Mouse (Mus musculus): ENCODE data around the gene Ero1lb. TPM values are rescaled to one million over a fixed set of nuclear protein-coding genes. Genes with fewer than 3 reads are reported as not detected.
"Not testable (repeated sequence)": the region's sequence is repeated elsewhere in the genome, so short reads cannot be mapped to it uniquely, and the experiment has no call there.

Ero1lb gene
- total and polyA plus RNA-seq, 2 experiments from 2014 or later, result 8.6 to 11.3 TPM

DNA sequence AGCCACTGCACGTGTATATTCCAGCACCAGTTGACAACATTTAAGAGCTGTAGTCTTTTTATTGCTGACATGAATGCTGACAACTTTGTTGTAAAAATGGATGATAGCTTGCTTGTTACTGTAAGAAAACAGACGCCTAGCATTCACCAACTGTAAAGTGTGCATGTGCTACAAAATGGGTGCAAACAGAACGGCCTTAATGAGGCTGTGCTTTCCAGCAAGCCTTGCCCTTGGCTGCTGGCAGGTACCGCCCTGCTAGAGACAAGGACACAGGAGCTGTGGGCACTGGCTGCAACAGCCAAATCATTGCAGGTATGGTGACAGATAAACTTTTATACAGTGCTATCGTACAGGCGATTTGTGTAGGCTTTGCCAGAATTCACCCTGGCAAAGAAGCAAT is 48.4 kb downstream of the Ero1lb start:
- WGBS, result 92% methylated on average over 5 of the region's 6 CpGs
- not testable (repeated sequence) for H3K4me1 ChIP-seq (ENCODE audit: insufficient read depth, low read length); H3K27me3 ChIP-seq (ENCODE audit: insufficient read depth, low read length); H3K4me2 ChIP-seq (ENCODE audit: low read depth, low read length, poor library complexity, severe bottlenecking); H3K9ac ChIP-seq (replicated peaks; ENCODE audit: low read length, poor library complexity, severe bottlenecking); H3K4me3 ChIP-seq (ENCODE audit: low read depth, low read length); ATAC-seq (ENCODE audit: low FRiP score); H3K9me3 ChIP-seq (ENCODE audit: low read length); H3K27ac ChIP-seq (ENCODE audit: low read depth, low read length); H3K36me3 ChIP-seq (ENCODE audit: insufficient read depth, low read length); DNase-seq (ENCODE audit: low spot score)

DNA sequence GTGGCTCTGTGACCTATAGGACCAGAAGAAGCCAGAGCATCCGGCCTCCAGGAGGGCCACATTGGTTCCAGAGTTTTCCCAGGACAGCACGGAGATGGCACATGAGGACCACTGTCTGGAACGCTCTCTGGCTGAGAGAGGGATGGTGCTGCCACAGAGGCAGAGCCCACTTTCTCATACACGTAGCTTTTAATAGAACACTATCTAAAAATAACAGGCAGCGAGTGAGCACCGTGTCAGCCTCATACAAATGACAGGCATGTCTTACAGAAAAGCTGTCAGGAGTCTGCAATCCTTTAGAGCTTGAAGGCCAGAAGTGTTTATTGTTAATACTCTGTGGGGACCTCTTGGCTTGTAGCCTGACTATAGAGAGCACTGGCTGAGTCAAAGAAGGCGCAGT is 48.9 kb downstream of the Ero1lb start:
- not testable (repeated sequence) for H3K27me3 ChIP-seq (ENCODE audit: insufficient read depth, low read length); H3K4me2 ChIP-seq (ENCODE audit: low read depth, low read length, poor library complexity, severe bottlenecking); H3K4me3 ChIP-seq (ENCODE audit: low read depth, low read length); H3K27ac ChIP-seq (ENCODE audit: low read depth, low read length); H3K9ac ChIP-seq (replicated peaks; ENCODE audit: low read length, poor library complexity, severe bottlenecking); H3K9me3 ChIP-seq (ENCODE audit: low read length); ATAC-seq (ENCODE audit: low FRiP score); H3K4me1 ChIP-seq (ENCODE audit: insufficient read depth, low read length); DNase-seq (ENCODE audit: low spot score); H3K36me3 ChIP-seq (ENCODE audit: insufficient read depth, low read length)
- 83% methylated on average over 7 of the region's 7 CpGs for WGBS

GRCm38 (mm10) chr13:12615014-12615413 is 49.3 kb downstream of the Ero1lb start:
- not testable (repeated sequence) for H3K4me3 ChIP-seq (ENCODE audit: low read depth, low read length); DNase-seq (ENCODE audit: low spot score); H3K36me3 ChIP-seq (ENCODE audit: insufficient read depth, low read length); H3K27me3 ChIP-seq (ENCODE audit: insufficient read depth, low read length); ATAC-seq (ENCODE audit: low FRiP score); H3K4me1 ChIP-seq (ENCODE audit: insufficient read depth, low read length); H3K9me3 ChIP-seq (ENCODE audit: low read length); H3K9ac ChIP-seq (replicated peaks; ENCODE audit: low read length, poor library complexity, severe bottlenecking); H3K27ac ChIP-seq (ENCODE audit: low read depth, low read length); H3K4me2 ChIP-seq (ENCODE audit: low read depth, low read length, poor library complexity, severe bottlenecking)
- WGBS, result 89% methylated on average over 10 of the region's 10 CpGs

DNA sequence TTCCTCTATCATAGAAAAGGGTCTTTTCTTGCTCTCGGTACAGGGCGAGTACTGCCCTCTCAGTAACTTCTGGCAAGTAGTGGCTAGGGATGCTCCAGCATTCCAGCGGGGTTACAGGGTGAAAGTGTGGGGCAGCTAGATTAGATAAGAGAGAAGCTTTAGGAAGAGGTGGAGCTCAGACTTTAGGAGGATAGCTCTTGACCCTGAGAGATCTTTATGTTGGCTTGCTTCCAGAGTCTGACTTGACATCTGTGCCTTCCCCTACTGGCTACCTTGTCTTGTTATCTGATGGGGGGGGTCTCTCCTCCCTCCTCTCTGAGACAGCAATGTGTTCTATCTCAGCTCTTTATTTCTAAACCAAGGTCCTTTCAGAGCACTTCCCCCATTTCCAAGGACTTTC is 50.8 kb downstream of the Ero1lb start:
- not testable (repeated sequence) for H3K4me3 ChIP-seq (ENCODE audit: low read depth, low read length); H3K36me3 ChIP-seq (ENCODE audit: insufficient read depth, low read length); H3K9me3 ChIP-seq (ENCODE audit: low read length); ATAC-seq (ENCODE audit: low FRiP score); H3K4me2 ChIP-seq (ENCODE audit: low read depth, low read length, poor library complexity, severe bottlenecking); H3K4me1 ChIP-seq (ENCODE audit: insufficient read depth, low read length); H3K27ac ChIP-seq (ENCODE audit: low read depth, low read length); H3K9ac ChIP-seq (replicated peaks; ENCODE audit: low read length, poor library complexity, severe bottlenecking); H3K27me3 ChIP-seq (ENCODE audit: insufficient read depth, low read length); DNase-seq (ENCODE audit: low spot score)
- 92% methylated on average over 3 of the region's 3 CpGs for WGBS

GRCm38 (mm10) chr13:12619808-12620207 is 54.1 kb downstream of the Ero1lb start:
- not testable (repeated sequence) for H3K36me3 ChIP-seq (ENCODE audit: insufficient read depth, low read length); H3K4me2 ChIP-seq (ENCODE audit: low read depth, low read length, poor library complexity, severe bottlenecking); H3K27ac ChIP-seq (ENCODE audit: low read depth, low read length); H3K9ac ChIP-seq (replicated peaks; ENCODE audit: low read length, poor library complexity, severe bottlenecking); H3K4me3 ChIP-seq (ENCODE audit: low read depth, low read length); H3K9me3 ChIP-seq (ENCODE audit: low read length); DNase-seq (ENCODE audit: low spot score); H3K4me1 ChIP-seq (ENCODE audit: insufficient read depth, low read length); H3K27me3 ChIP-seq (ENCODE audit: insufficient read depth, low read length); ATAC-seq (ENCODE audit: low FRiP score)
- 97% methylated on average over 8 of the region's 8 CpGs for WGBS

GRCm38 (mm10) chr13:12626061-12626460 is 60.4 kb downstream of the Ero1lb start:
- H3K36me3 ChIP-seq (ENCODE audit: insufficient read depth, low read length); H3K4me2 ChIP-seq (ENCODE audit: low read depth, low read length, poor library complexity, severe bottlenecking); DNase-seq (ENCODE audit: low spot score); H3K4me1 ChIP-seq (ENCODE audit: insufficient read depth, low read length); H3K27me3 ChIP-seq (ENCODE audit: insufficient read depth, low read length); H3K9ac ChIP-seq (replicated peaks; ENCODE audit: low read length, poor library complexity, severe bottlenecking); ATAC-seq (ENCODE audit: low FRiP score); H3K4me3 ChIP-seq (ENCODE audit: low read depth, low read length); H3K9me3 ChIP-seq (ENCODE audit: low read length); H3K27ac ChIP-seq (ENCODE audit: low read depth, low read length): not testable (repeated sequence)
- WGBS, result 98% methylated on average over 3 of the region's 3 CpGs

GRCm38 (mm10) chr13:12627746-12628145 is 62.1 kb downstream of the Ero1lb start:
- not testable (repeated sequence) for H3K9ac ChIP-seq (replicated peaks; ENCODE audit: low read length, poor library complexity, severe bottlenecking); H3K4me3 ChIP-seq (ENCODE audit: low read depth, low read length); H3K36me3 ChIP-seq (ENCODE audit: insufficient read depth, low read length); ATAC-seq (ENCODE audit: low FRiP score); H3K9me3 ChIP-seq (ENCODE audit: low read length); DNase-seq (ENCODE audit: low spot score); H3K27ac ChIP-seq (ENCODE audit: low read depth, low read length); H3K27me3 ChIP-seq (ENCODE audit: insufficient read depth, low read length); H3K4me1 ChIP-seq (ENCODE audit: insufficient read depth, low read length); H3K4me2 ChIP-seq (ENCODE audit: low read depth, low read length, poor library complexity, severe bottlenecking)
- WGBS, result 95% methylated on average over 8 of the region's 8 CpGs

DNA sequence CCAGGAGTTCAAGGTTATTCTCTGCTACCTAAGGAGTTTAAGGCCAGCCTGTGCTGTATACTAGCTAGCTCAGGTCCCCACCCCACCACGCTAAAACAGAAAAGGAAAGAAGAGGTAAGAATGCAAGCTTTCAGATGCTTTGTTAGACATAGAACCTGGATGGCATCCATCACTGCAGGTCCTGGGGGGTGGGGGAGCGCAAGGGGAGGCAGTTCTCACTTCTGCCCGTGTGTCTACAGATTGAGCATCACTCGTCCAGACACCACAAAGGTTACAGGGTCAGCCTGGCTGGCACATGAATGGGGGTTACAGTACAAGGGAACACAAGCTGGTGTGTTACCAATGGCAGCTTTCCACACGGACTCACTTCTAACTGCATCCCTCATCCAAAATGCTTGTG is 62.5 kb downstream of the Ero1lb start:
- DNase-seq (ENCODE audit: low spot score); H3K9ac ChIP-seq (replicated peaks; ENCODE audit: low read length, poor library complexity, severe bottlenecking); H3K4me2 ChIP-seq (ENCODE audit: low read depth, low read length, poor library complexity, severe bottlenecking); H3K36me3 ChIP-seq (ENCODE audit: insufficient read depth, low read length); ATAC-seq (ENCODE audit: low FRiP score); H3K4me3 ChIP-seq (ENCODE audit: low read depth, low read length); H3K27ac ChIP-seq (ENCODE audit: low read depth, low read length); H3K27me3 ChIP-seq (ENCODE audit: insufficient read depth, low read length); H3K4me1 ChIP-seq (ENCODE audit: insufficient read depth, low read length); H3K9me3 ChIP-seq (ENCODE audit: low read length): not testable (repeated sequence)
- WGBS, result 94% methylated on average over 5 of the region's 5 CpGs

DNA sequence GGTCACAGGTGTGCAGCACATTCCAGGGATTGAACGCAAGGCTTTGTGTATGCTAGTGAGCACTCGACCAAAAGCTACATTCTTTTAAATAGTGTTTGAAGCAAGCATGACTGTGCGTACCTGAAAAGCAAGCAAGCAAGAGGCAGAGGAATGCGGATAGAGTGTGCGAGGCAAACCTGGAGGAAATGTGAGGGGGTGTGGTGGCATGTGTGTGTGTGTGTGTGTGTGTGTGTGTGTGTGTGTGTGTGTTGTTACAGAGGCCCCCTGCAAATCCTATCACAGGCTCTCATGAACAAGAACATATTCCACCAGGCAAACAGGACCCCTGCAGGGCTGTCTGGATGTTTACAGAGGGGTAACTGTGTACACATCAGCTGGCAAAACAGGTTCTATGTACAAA is 64.6 kb downstream of the Ero1lb start:
- H3K36me3 ChIP-seq (ENCODE audit: insufficient read depth, low read length); H3K4me2 ChIP-seq (ENCODE audit: low read depth, low read length, poor library complexity, severe bottlenecking); H3K9ac ChIP-seq (replicated peaks; ENCODE audit: low read length, poor library complexity, severe bottlenecking); H3K4me1 ChIP-seq (ENCODE audit: insufficient read depth, low read length); H3K4me3 ChIP-seq (ENCODE audit: low read depth, low read length); ATAC-seq (ENCODE audit: low FRiP score); H3K27ac ChIP-seq (ENCODE audit: low read depth, low read length); H3K27me3 ChIP-seq (ENCODE audit: insufficient read depth, low read length); H3K9me3 ChIP-seq (ENCODE audit: low read length); DNase-seq (ENCODE audit: low spot score): not testable (repeated sequence)
- 91% methylated on average over 5 of the region's 5 CpGs for WGBS
